Mouse (Mus musculus) midbrain, embryonic 14.5 days (tissue): ENCODE data around the gene Rasgrf1. TPM values are rescaled to one million over a fixed set of nuclear protein-coding genes. Genes with fewer than 3 reads are reported as not detected.
"Not testable (repeated sequence)": the region's sequence is repeated elsewhere in the genome, so short reads cannot be mapped to it uniquely, and the experiment has no call there.

Experiments
- ATAC-seq: fragments of 200-750 bp; cut with Nextera tagmentation; 2 replicates; pipeline ENCODE4 v1.8.0; 2017; ENCODE audit warnings: moderate number of reproducible peaks, moderate library complexity; ENCODE audit not compliant: low FRiP score, low TSS enrichment
- DNase-seq: peaks from one replicate; pipeline ENCODE4 v3.0.0-alpha.2; 2015
- H3K27ac ChIP-seq: fragments of 300-500 bp; sonication (generic); replicated peaks from 2 replicates; pipeline ENCODE4 v1.5.1; 2014; ENCODE audit warnings: mild to moderate bottlenecking, low read depth, low read length, moderate library complexity
- H3K27me3 ChIP-seq: fragments of 300-500 bp; sonication (generic); 2 replicates; pipeline ENCODE4 v1.6.1; 2014; ENCODE audit warnings: low read length, control low read depth, mixed read lengths; ENCODE audit not compliant: control insufficient read depth, insufficient read depth
- H3K36me3 ChIP-seq: fragments of 300-500 bp; sonication (generic); 2 replicates; pipeline ENCODE4 v1.6.1; 2014; ENCODE audit warnings: low read length, control low read depth; ENCODE audit not compliant: control insufficient read depth, insufficient read depth
- H3K4me1 ChIP-seq: fragments of 300-500 bp; sonication (generic); 2 replicates; pipeline ENCODE4 v1.6.1; 2014; ENCODE audit warnings: mild to moderate bottlenecking, antibody characterized with exemption, low read length, control low read depth; ENCODE audit not compliant: control insufficient read depth, insufficient read depth
- H3K4me2 ChIP-seq: fragments of 300-500 bp; sonication (generic); 2 replicates; pipeline ENCODE4 v1.6.1; 2014; ENCODE audit warnings: mild to moderate bottlenecking, low read length, moderate library complexity
- H3K4me3 ChIP-seq: fragments of 300-500 bp; sonication (generic); replicated peaks from 2 replicates; pipeline ENCODE4 v1.5.1; 2014; ENCODE audit warnings: low read depth, low read length
- H3K9ac ChIP-seq: fragments of 300-500 bp; sonication (generic); replicated peaks from 2 replicates; pipeline ENCODE4 v1.6.1; 2014; ENCODE audit warnings: mild to moderate bottlenecking, low read length, moderate library complexity
- H3K9me3 ChIP-seq: fragments of 300-500 bp; sonication (generic); 2 replicates; pipeline ENCODE4 v1.6.1; 2016; ENCODE audit warnings: low read length, control low read depth, mixed read lengths; ENCODE audit not compliant: control insufficient read depth
- WGBS: fragments of 180-500 bp; shearing (Covaris S2); extraction: QIAGEN DNeasy Blood & Tissue Kit; methylation state at CpG from one replicate; pipeline ENCODE4 v1.1.7; 2014; 5-methylcytosine and 5-hydroxymethylcytosine counted together
- polyA plus RNA-seq: library from polyadenylated mRNA; unstranded; fragments of >200 nt; fragmentation: Nextera tagmentation; extraction: Ambion mirVana; gene quantifications from 2 replicates; pipeline ENCODE4 v1.2.1, GENCODE M21; 2014

Rasgrf1 gene
- polyA plus RNA-seq, 1 experiment from 2014 or later: 3.5 TPM

DNA sequence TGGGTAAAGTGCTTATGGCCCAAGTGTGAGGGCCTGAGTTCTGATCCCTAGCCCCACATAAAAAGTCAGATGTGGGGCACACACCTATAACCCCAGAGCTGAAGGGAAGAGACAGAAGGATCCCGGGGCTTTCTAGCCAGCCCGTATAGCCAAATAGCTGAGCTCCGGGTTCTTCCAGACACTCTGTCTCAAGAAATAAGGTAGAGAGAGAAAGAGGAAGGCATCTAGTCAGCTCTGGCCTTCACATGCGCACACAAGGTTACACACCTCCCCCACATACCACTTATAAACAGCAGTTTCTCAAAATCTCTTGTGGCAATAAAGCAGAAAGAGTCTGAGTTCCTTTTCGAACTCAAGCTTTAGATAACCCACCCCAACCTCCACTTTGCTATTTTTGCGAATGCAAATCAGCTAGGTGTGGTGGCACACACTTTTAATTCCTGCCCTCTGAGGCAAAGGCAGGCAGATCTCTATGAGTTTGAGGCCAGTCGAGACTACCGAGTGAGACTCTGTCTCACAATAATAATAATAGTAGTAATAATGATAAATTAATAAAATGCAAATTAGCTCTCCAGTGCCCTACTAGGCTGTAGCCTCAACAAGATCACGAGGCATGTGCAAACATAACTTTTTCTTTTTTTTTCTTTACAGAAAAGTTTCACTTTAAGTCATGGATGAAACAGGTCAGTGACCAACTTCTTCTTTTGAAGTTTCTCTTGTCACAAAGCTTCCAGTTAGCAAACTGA is 150.3 kb downstream of the Rasgrf1 start:
- Histone ChIP-seq H3K4me2 (no peak overlapping the region), H3K4me1 (no peaks in the 10 kb centered on the region), H3K9me3 (no peaks in the 10 kb centered on the region), H3K27me3 (no peaks in the 10 kb centered on the region; the same call in 1 of the 2 replicates), H3K9ac (no peak overlapping the region), H3K27ac (no peak overlapping the region), H3K36me3 (no peaks in the 10 kb centered on the region), H3K4me3 (no peak overlapping the region)
- ATAC-seq (no peak), DNase-seq (no peak)
- WGBS: 88% methylated on average over 9 of the region's 9 CpGs

DNA sequence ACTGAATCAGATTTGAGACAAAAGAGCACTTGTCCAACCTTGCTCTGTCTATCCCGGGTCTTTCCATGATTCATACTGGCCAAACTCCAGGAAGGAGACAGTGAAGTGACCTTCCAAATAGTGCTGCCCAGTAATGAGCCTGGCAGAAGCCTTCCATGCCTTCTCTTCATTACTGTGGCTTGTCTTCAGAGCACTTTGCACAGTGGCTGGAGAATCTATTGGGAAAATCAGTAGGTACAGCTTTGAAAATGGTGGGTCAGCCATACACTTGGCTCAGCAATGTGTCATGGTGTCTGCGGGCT is 150.8 kb downstream of the Rasgrf1 start:
- Histone ChIP-seq H3K4me2 (no peak overlapping the region), H3K27ac (no peak overlapping the region), H3K4me3 (no peak overlapping the region), H3K36me3 (no peaks in the 10 kb centered on the region), H3K9ac (no peak overlapping the region), H3K9me3 (no peaks in the 10 kb centered on the region), H3K27me3 (no peaks in the 10 kb centered on the region), H3K4me1 (no peaks in the 10 kb centered on the region)
- DNase-seq (no peak), ATAC-seq (no peak)
- WGBS: 93% methylated on average over 2 of the region's 2 CpGs

DNA sequence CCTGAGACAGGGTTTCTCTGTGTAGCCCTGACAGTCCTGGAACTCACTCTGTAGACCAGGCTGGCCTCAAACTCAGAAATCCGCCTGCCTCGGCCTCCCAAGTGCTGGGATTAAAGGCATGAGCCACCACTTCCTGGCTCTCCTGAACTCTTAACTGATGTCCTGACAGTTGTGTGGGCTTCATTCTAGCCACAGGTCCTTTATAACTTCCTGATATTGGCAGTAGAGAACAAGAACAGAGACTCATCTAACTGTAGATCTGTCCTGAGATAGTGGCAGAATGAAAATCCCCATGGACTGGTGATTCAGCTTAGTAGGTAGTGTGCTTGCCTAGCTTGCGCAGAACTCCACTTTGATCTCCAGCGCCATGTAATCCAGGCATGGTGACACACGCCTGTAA is 151.2 kb downstream of the Rasgrf1 start:
- not testable (repeated sequence) for ATAC-seq, H3K4me3 ChIP-seq, H3K36me3 ChIP-seq, H3K27me3 ChIP-seq, H3K9ac ChIP-seq, H3K9me3 ChIP-seq, H3K4me2 ChIP-seq, H3K27ac ChIP-seq, DNase-seq, H3K4me1 ChIP-seq
- 90% methylated on average over 5 of the region's 5 CpGs for WGBS

DNA sequence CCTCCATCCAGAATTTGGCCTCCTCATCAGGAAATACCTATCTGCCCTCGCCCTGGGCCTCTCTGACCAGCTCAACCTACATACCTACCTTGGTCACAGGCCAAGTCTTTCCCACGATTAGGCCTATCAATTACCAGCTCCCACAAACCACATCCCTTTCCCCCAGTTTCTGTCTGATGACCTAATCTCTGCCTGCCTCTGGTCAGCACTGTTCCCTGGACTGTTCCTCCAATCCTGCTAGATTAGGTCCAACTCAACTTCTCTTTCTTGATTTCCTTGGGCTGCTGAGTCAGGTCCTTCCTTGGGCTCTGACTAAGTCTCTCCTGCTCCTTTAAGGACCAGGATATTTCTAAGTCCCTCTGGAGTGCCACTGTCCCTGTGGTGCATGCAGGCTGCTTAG is 157.6 kb downstream of the Rasgrf1 start:
- Histone ChIP-seq H3K36me3 (no peaks in the 10 kb centered on the region), H3K4me1 (no peaks in the 10 kb centered on the region), H3K4me2 (no peak overlapping the region), H3K4me3 (no peak overlapping the region), H3K9me3 (no peaks in the 10 kb centered on the region), H3K27me3 (no peaks in the 10 kb centered on the region), H3K27ac (no peak overlapping the region), H3K9ac (no peak overlapping the region)
- 79% methylated on average over 2 of the region's 2 CpGs for WGBS
- no peak for ATAC-seq
- no peak for DNase-seq

DNA sequence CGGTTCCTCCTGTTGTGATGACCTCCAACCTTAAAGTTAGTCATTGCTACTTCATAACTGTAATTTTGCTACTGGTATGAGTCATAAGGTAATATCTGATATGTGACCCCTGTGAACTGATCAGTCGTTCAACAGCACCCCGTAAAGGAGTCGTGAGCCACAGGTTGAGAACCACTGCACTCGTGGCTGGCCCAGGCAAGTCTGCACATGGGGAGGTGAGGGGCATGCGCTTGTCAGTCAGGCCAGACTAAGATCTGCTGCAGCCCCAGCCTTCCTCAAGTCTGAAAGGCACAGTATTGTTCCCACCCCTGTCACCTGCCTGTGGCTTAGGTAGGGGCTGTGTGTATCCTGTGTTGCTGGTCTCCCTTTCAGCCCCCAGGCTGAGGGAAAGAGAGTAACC is 159.1 kb downstream of the Rasgrf1 start:
- no peak for ATAC-seq

DNA sequence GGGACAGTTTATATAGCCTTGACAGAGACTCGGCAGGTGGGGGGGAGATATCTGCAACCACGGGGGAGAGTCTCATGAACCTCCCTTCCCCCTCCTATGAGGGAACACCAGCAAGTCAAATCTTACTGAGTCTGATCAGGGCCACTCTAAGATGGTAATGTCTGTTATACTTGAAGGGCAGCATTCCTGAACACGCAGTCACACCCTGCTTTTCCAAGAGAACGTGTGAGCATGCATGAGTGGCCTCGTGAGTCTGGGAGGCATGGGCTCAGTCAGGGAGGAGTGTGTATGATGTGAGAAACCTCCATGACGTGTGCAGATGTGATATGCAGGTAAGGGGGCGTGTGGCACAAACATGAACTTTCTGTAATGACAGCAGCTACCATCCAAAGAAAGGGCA is 159.8 kb downstream of the Rasgrf1 start:
- 79% methylated on average over 7 of the region's 7 CpGs for WGBS
- DNase-seq (no peak), ATAC-seq (no peak)
- Histone ChIP-seq H3K9ac (no peak overlapping the region), H3K36me3 (no peaks in the 10 kb centered on the region), H3K9me3 (no peaks in the 10 kb centered on the region), H3K27me3 (no peaks in the 10 kb centered on the region), H3K4me2 (no peak overlapping the region), H3K4me3 (no peak overlapping the region), H3K4me1 (no peaks in the 10 kb centered on the region), H3K27ac (no peak overlapping the region)

More for the DNA sequence above, 159.1 kb downstream of the Rasgrf1 start:
- no peaks in the 10 kb centered on the region for H3K9me3 ChIP-seq
- no peaks in the 10 kb centered on the region for H3K27me3 ChIP-seq
- H3K4me2 ChIP-seq: no peak overlapping the region
- 93% methylated on average over 6 of the region's 6 CpGs for WGBS
- H3K27ac ChIP-seq: no peak overlapping the region
- H3K4me1 ChIP-seq: no peaks in the 10 kb centered on the region
- no peaks in the 10 kb centered on the region for H3K36me3 ChIP-seq
- H3K9ac ChIP-seq: no peak overlapping the region
- no peak for DNase-seq
- no peak overlapping the region for H3K4me3 ChIP-seq

DNA sequence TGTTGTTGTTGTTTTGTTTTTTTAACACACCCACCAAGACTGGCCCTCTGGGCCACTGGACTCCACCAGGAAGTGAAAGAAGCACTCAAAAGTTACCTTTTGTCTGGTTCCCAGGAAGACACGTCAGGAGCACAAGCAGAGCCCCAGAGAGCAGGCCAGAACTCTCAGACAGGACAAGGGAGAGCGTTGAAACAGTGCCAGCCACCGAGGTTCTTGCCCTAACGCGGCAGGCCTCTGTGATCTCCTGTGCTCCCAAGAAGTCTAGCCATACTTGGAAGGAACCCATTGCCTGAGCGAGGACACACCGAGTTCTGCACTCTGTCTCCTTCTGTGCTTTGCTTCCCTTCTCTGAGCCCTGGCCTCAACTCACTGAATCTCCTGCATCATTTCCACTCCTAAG is 160.5 kb downstream of the Rasgrf1 start:
- Histone ChIP-seq H3K4me1 (no peaks in the 10 kb centered on the region), H3K9me3 (no peaks in the 10 kb centered on the region), H3K9ac (no peak overlapping the region), H3K27ac (no peak overlapping the region), H3K4me2 (no peak overlapping the region), H3K4me3 (no peak overlapping the region), H3K36me3 (no peaks in the 10 kb centered on the region), H3K27me3 (no peaks in the 10 kb centered on the region)
- WGBS: 80% methylated on average over 7 of the region's 7 CpGs
- ATAC-seq (no peak), DNase-seq (no peak)

DNA sequence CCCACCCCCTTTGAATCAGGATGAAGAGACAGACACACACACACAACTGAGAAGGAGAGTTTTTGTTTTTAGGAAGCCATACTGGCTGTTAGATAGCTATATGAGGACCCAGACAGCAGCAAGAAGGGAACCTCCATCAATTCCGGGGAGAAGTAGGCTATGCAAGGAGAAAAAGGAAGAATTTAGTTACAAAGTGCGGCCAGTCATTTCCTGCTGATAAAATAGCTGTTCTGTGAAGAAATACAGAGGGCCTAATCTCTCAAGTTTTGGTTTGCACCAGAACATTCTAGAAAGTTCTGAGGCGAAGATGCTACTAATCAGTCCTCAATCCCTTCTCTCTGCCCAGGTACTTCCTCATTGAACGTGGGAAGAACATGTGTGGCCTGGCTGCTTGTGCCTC is 165.6 kb downstream of the Rasgrf1 start:
- DNase-seq: no peak
- 92% methylated on average over 4 of the region's 4 CpGs for WGBS
- Histone ChIP-seq H3K9ac (no peak overlapping the region), H3K4me2 (no peak overlapping the region), H3K36me3 (no peaks in the 10 kb centered on the region), H3K27me3 (no peaks in the 10 kb centered on the region), H3K4me1 (no peaks in the 10 kb centered on the region), H3K4me3 (no peak overlapping the region), H3K9me3 (no peaks in the 10 kb centered on the region), H3K27ac (no peak overlapping the region)
- ATAC-seq: no peak

DNA sequence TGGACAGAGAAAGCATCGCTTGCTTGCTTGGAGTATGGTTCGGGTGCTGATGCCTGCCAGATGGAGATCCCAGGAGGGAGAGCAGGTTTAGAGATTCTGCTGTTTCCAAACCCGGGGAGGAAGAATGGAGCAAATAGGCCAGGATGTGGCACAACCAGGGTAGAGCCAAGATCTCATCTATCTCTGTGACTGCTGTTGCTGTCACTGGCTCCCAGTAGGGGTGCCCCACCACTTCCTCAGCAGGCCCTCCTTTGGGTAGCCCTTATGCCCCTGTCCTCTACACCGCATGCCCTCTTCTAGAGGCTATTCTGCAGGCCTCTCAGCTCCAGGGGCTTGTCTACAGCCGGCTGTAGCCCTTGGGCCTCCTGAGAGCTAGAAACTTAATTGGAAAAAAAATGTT is 166.4 kb downstream of the Rasgrf1 start:
- H3K27me3 ChIP-seq: no peaks in the 10 kb centered on the region
- H3K4me1 ChIP-seq: no peaks in the 10 kb centered on the region
- no peak for DNase-seq
- WGBS: 85% methylated on average over 5 of the region's 5 CpGs
- no peak overlapping the region for H3K9ac ChIP-seq
- H3K4me2 ChIP-seq: no peak overlapping the region
- ATAC-seq: no peak
- no peak overlapping the region for H3K27ac ChIP-seq
- H3K36me3 ChIP-seq: no peaks in the 10 kb centered on the region
- no peak overlapping the region for H3K4me3 ChIP-seq
- no peaks in the 10 kb centered on the region for H3K9me3 ChIP-seq
